Mouse (Mus musculus): ENCODE measurements at regions not wholly inside any gene's neighbourhood (a gene's known extent, or its start where the extent isn't known, plus 50 kb on each side); places are given as distances from the start of the nearest gene placed in this dataset.

GRCm38 (mm10) chr13:34576392-34576791 lies 76.9 kb downstream of the Pxdc1 start:
- H3K27me3 ChIP-seq (ENCODE audit: control insufficient read depth, insufficient read depth, low read length): no peaks in the 10 kb centered on the region
- ATAC-seq (ENCODE audit: insufficient read depth, low FRiP score, low TSS enrichment) (no peak), DNase-seq (ENCODE audit: low spot score) (no peak)
- no peaks in the 10 kb centered on the region for H3K4me1 ChIP-seq (ENCODE audit: control insufficient read depth, insufficient read depth, low read length)
- no peaks in the 10 kb centered on the region for H3K36me3 ChIP-seq (ENCODE audit: control insufficient read depth, insufficient read depth, low read length)
- H3K4me3 ChIP-seq (ENCODE audit: low read depth, low read length): no peak overlapping the region
- no peaks in the 10 kb centered on the region for H3K9me3 ChIP-seq (ENCODE audit: control insufficient read depth, low read length)
- WGBS: 86% methylated on average over 2 of the region's 2 CpGs
- H3K4me2 ChIP-seq (ENCODE audit: low read depth): no peak overlapping the region
- H3K9ac ChIP-seq (ENCODE audit: low read length): no peak overlapping the region
- H3K27ac ChIP-seq (ENCODE audit: low read depth, low read length): no peak overlapping the region

GRCm38 (mm10) chr13:34575997-34576314 lies 77.3 kb downstream of the Pxdc1 start:
- Histone ChIP-seq H3K36me3 (ENCODE audit: control insufficient read depth, insufficient read depth, low read length) (no peaks in the 10 kb centered on the region), H3K9me3 (ENCODE audit: control insufficient read depth, low read length) (no peaks in the 10 kb centered on the region), H3K27ac (ENCODE audit: low read depth, low read length) (no peak overlapping the region), H3K4me3 (ENCODE audit: low read depth, low read length) (no peak overlapping the region), H3K4me2 (ENCODE audit: low read depth) (no peak overlapping the region), H3K27me3 (ENCODE audit: control insufficient read depth, insufficient read depth, low read length) (no peaks in the 10 kb centered on the region), H3K9ac (ENCODE audit: low read length) (no peak overlapping the region), H3K4me1 (ENCODE audit: control insufficient read depth, insufficient read depth, low read length) (no peaks in the 10 kb centered on the region)
- peak; percentile 53; the same call in 1 of the 2 replicates for ATAC-seq (ENCODE audit: insufficient read depth, low FRiP score, low TSS enrichment)
- WGBS: 42% methylated on average over 1 of the region's 1 CpGs
- DNase-seq (ENCODE audit: low spot score): peak; percentile 21

GRCm38 (mm10) chr13:34575179-34575996 lies 77.9 kb downstream of the Pxdc1 start:
- Histone ChIP-seq H3K9me3 (ENCODE audit: control insufficient read depth, low read length) (no peaks in the 10 kb centered on the region), H3K27ac (ENCODE audit: low read depth, low read length) (no peak overlapping the region), H3K4me1 (ENCODE audit: control insufficient read depth, insufficient read depth, low read length) (no peaks in the 10 kb centered on the region), H3K4me2 (ENCODE audit: low read depth) (no peak overlapping the region), H3K4me3 (ENCODE audit: low read depth, low read length) (no peak overlapping the region), H3K36me3 (ENCODE audit: control insufficient read depth, insufficient read depth, low read length) (no peaks in the 10 kb centered on the region), H3K9ac (ENCODE audit: low read length) (no peak overlapping the region), H3K27me3 (ENCODE audit: control insufficient read depth, insufficient read depth, low read length) (no peaks in the 10 kb centered on the region)
- DNase-seq (ENCODE audit: low spot score) (no peak), ATAC-seq (ENCODE audit: insufficient read depth, low FRiP score, low TSS enrichment) (no peak)
- 89% methylated on average over 2 of the region's 2 CpGs for WGBS

- H3K9ac ChIP-seq (ENCODE audit: low read length): no peak overlapping the region
- H3K9me3 ChIP-seq (ENCODE audit: control insufficient read depth, low read length): no peaks in the 10 kb centered on the region
- no peak overlapping the region for H3K4me3 ChIP-seq (ENCODE audit: low read depth, low read length)
- ATAC-seq (ENCODE audit: insufficient read depth, low FRiP score, low TSS enrichment): no peak
- no peaks in the 10 kb centered on the region for H3K4me1 ChIP-seq (ENCODE audit: control insufficient read depth, insufficient read depth, low read length)
- no peaks in the 10 kb centered on the region for H3K27me3 ChIP-seq (ENCODE audit: control insufficient read depth, insufficient read depth, low read length)
- 71% methylated on average over 2 of the region's 2 CpGs for WGBS
- no peak overlapping the region for H3K4me2 ChIP-seq (ENCODE audit: low read depth)
- DNase-seq (ENCODE audit: low spot score): no peak
- H3K36me3 ChIP-seq (ENCODE audit: control insufficient read depth, insufficient read depth, low read length): no peaks in the 10 kb centered on the region
- no peak overlapping the region for H3K27ac ChIP-seq (ENCODE audit: low read depth, low read length)
These were observed 84.0 kb downstream of the Pxdc1 start for GRCm38 (mm10) chr13:34569312-34569711.

- Histone ChIP-seq H3K9me3 (ENCODE audit: control insufficient read depth, low read length) (no peaks in the 10 kb centered on the region), H3K4me2 (ENCODE audit: low read depth) (no peak overlapping the region), H3K9ac (ENCODE audit: low read length) (no peak overlapping the region), H3K4me1 (ENCODE audit: control insufficient read depth, insufficient read depth, low read length) (no peaks in the 10 kb centered on the region), H3K27ac (ENCODE audit: low read depth, low read length) (no peak overlapping the region), H3K27me3 (ENCODE audit: control insufficient read depth, insufficient read depth, low read length) (no peaks in the 10 kb centered on the region), H3K36me3 (ENCODE audit: control insufficient read depth, insufficient read depth, low read length) (no peaks in the 10 kb centered on the region), H3K4me3 (ENCODE audit: low read depth, low read length) (no peak overlapping the region)
- ATAC-seq (ENCODE audit: insufficient read depth, low FRiP score, low TSS enrichment) (no peak), DNase-seq (ENCODE audit: low spot score) (no peak)
- WGBS: 84% methylated on average over 1 of the region's 1 CpGs
These were observed 86.6 kb downstream of the Pxdc1 start for GRCm38 (mm10) chr13:34566687-34567086.

GRCm38 (mm10) chr13:34550130-34550884 lies 103.0 kb downstream of the Pxdc1 start:
- Histone ChIP-seq H3K27me3 (ENCODE audit: control insufficient read depth, insufficient read depth, low read length) (no peaks in the 10 kb centered on the region), H3K4me2 (ENCODE audit: low read depth) (no peak overlapping the region), H3K27ac (ENCODE audit: low read depth, low read length) (no peak overlapping the region), H3K9me3 (ENCODE audit: control insufficient read depth, low read length) (no peaks in the 10 kb centered on the region), H3K4me1 (ENCODE audit: control insufficient read depth, insufficient read depth, low read length) (no peaks in the 10 kb centered on the region), H3K36me3 (ENCODE audit: control insufficient read depth, insufficient read depth, low read length) (no peaks in the 10 kb centered on the region), H3K9ac (ENCODE audit: low read length) (no peak overlapping the region), H3K4me3 (ENCODE audit: low read depth, low read length) (no peak overlapping the region)
- no peak for DNase-seq (ENCODE audit: low spot score)
- ATAC-seq (ENCODE audit: insufficient read depth, low FRiP score, low TSS enrichment): no peak
- 62% methylated on average over 5 of the region's 5 CpGs for WGBS

GRCm38 (mm10) chr13:34540646-34541045 lies 112.6 kb downstream of the Pxdc1 start:
- Histone ChIP-seq H3K27me3 (ENCODE audit: control insufficient read depth, insufficient read depth, low read length) (no peaks in the 10 kb centered on the region), H3K9ac (ENCODE audit: low read length) (no peak overlapping the region), H3K36me3 (ENCODE audit: control insufficient read depth, insufficient read depth, low read length) (no peaks in the 10 kb centered on the region), H3K27ac (ENCODE audit: low read depth, low read length) (no peak overlapping the region), H3K4me1 (ENCODE audit: control insufficient read depth, insufficient read depth, low read length) (no peaks in the 10 kb centered on the region), H3K9me3 (ENCODE audit: control insufficient read depth, low read length) (no peaks in the 10 kb centered on the region), H3K4me2 (ENCODE audit: low read depth) (no peak overlapping the region), H3K4me3 (ENCODE audit: low read depth, low read length) (no peak overlapping the region)
- DNase-seq (ENCODE audit: low spot score) (no peak), ATAC-seq (ENCODE audit: insufficient read depth, low FRiP score, low TSS enrichment) (no peak)
- 79% methylated on average over 2 of the region's 2 CpGs for WGBS

- Histone ChIP-seq H3K36me3 (ENCODE audit: control insufficient read depth, insufficient read depth, low read length) (no peaks in the 10 kb centered on the region), H3K9me3 (ENCODE audit: control insufficient read depth, low read length) (no peaks in the 10 kb centered on the region), H3K4me2 (ENCODE audit: low read depth) (no peak overlapping the region), H3K27me3 (ENCODE audit: control insufficient read depth, insufficient read depth, low read length) (no peaks in the 10 kb centered on the region), H3K4me3 (ENCODE audit: low read depth, low read length) (no peak overlapping the region), H3K9ac (ENCODE audit: low read length) (no peak overlapping the region), H3K27ac (ENCODE audit: low read depth, low read length) (no peak overlapping the region), H3K4me1 (ENCODE audit: control insufficient read depth, insufficient read depth, low read length) (no peaks in the 10 kb centered on the region)
- 73% methylated on average over 2 of the region's 2 CpGs for WGBS
- DNase-seq (ENCODE audit: low spot score): no peak
- ATAC-seq (ENCODE audit: insufficient read depth, low FRiP score, low TSS enrichment): no peak
These were observed 119.4 kb downstream of the Pxdc1 start for GRCm38 (mm10) chr13:34533896-34534295.

GRCm38 (mm10) chr13:34511332-34511731 lies 142.0 kb downstream of the Pxdc1 start:
- Histone ChIP-seq H3K4me3 (ENCODE audit: low read depth, low read length) (no peak overlapping the region), H3K27me3 (ENCODE audit: control insufficient read depth, insufficient read depth, low read length) (no peaks in the 10 kb centered on the region), H3K9ac (ENCODE audit: low read length) (no peak overlapping the region), H3K4me1 (ENCODE audit: control insufficient read depth, insufficient read depth, low read length) (no peaks in the 10 kb centered on the region), H3K27ac (ENCODE audit: low read depth, low read length) (no peak overlapping the region), H3K36me3 (ENCODE audit: control insufficient read depth, insufficient read depth, low read length) (no peaks in the 10 kb centered on the region), H3K9me3 (ENCODE audit: control insufficient read depth, low read length) (no peaks in the 10 kb centered on the region), H3K4me2 (ENCODE audit: low read depth) (no peak overlapping the region)
- WGBS: 88% methylated on average over 3 of the region's 3 CpGs
- DNase-seq (ENCODE audit: low spot score): no peak
- ATAC-seq (ENCODE audit: insufficient read depth, low FRiP score, low TSS enrichment): no peak
